ENCODE assay signal across 10 mouse cellular contexts in the genomic region with DNA sequence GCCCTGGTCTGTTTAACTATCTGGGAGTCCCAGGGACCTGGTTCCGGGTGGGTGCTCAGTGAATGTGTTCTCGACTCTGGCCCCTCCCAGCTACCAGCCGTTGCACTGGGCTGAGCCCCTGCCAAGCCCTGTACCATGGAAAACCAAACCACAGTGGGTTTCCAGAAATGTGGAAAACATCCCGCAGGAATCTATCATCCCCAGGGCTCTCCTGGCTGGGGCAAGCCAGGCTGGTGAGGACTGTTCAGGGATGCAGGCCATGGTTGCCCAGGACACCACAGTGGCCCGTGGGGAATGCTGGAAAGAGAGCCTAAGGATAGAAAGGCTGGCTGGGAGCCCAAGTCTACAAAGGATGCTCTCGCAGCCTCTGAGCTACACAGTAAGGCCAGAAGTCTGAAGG.
DNase-seq lines count a peak whose midpoint lies in the region; ATAC-seq lines count a peak whose summit lies in the region.
"Had no signal": no experiment of that assay in that cellular context is flagged by ENCODE, and none has a peak within 500 bp of the region (broad histone marks: within the 10 kb centered on the region; RNA-seq: fewer than 3 reads in every experiment).

No protein-coding gene starts in this region.

- no peak for ATAC-seq in activated CD4-positive, CD25-positive, alpha-beta regulatory T cell, adult 4 months

- peak; percentile 17 for DNase-seq in lung, postnatal 10 days
- DNase-seq in lung, postnatal 36 days, result no peak
- DNase-seq in embryo, embryonic 11 days, result peak; percentile 32
- DNase-seq in layer of hippocampus, postnatal 10 days (ENCODE audit: low spot score in 2 of 2), result peak; percentile 68 to 76
- DNase-seq in right cerebral cortex, postnatal 25 days, result peak; percentile 25
- no peak for DNase-seq in adrenal gland, postnatal 10 days
- no peak for DNase-seq in B cell, adult 2 months
- DNase-seq: kidney, adult 11 months; lung, embryonic 14.5 days had no signal

Comparison
In these comparisons a context has a peak if more than half of its experiments do, and no peak if none do; other contexts are left out.
1. DNase-seq: peak in lung, postnatal 10 days (single experiment), embryo, embryonic 11 days (single experiment), layer of hippocampus, postnatal 10 days (2 of 2) and right cerebral cortex, postnatal 25 days (single experiment); none in lung, postnatal 36 days (single experiment), adrenal gland, postnatal 10 days (single experiment) and B cell, adult 2 months (0 of 2).